Mouse (Mus musculus) limb, embryonic 12.5 days (tissue): ENCODE data around the gene Stac2. TPM values are rescaled to one million over a fixed set of nuclear protein-coding genes. Genes with fewer than 3 reads are reported as not detected.

Source experiments
- ATAC-seq: fragments of 200-750 bp; cut with Nextera tagmentation; 2 replicates; pipeline ENCODE4 v1.8.0; 2017; ENCODE audit warnings: low read depth, moderate TSS enrichment; ENCODE audit not compliant: insufficient number of reproducible peaks, insufficient read depth, low FRiP score, low TSS enrichment
- H3K27ac ChIP-seq: fragments of 300-500 bp; sonication (generic); 2 replicates; pipeline ENCODE4 v1.5.1; 2016; ENCODE audit warnings: mild to moderate bottlenecking, moderate library complexity
- H3K27me3 ChIP-seq: fragments of 300-500 bp; sonication (generic); 2 replicates; pipeline ENCODE4 v1.6.1; 2016; ENCODE audit warnings: mild to moderate bottlenecking, moderate library complexity
- H3K36me3 ChIP-seq: fragments of 300-500 bp; sonication (generic); 2 replicates; pipeline ENCODE4 v1.6.1; 2016; ENCODE audit warnings: mild to moderate bottlenecking, moderate library complexity
- H3K4me1 ChIP-seq: fragments of 300-500 bp; sonication (generic); replicated peaks from 2 replicates; pipeline ENCODE4 v1.6.1; 2016
- H3K4me2 ChIP-seq: fragments of 300-500 bp; sonication (generic); 2 replicates; pipeline ENCODE4 v1.6.1; 2016; ENCODE audit warnings: mild to moderate bottlenecking, moderate library complexity
- H3K4me3 ChIP-seq: fragments of 300-500 bp; sonication (generic); replicated peaks from 2 replicates; pipeline ENCODE4 v1.5.1; 2016; ENCODE audit warnings: mild to moderate bottlenecking
- H3K9ac ChIP-seq: fragments of 300-500 bp; sonication (generic); replicated peaks from 2 replicates; pipeline ENCODE4 v1.6.1; 2016; ENCODE audit warnings: mild to moderate bottlenecking, moderate library complexity
- H3K9me3 ChIP-seq: fragments of 300-500 bp; sonication (generic); 2 replicates; pipeline ENCODE4 v1.6.1; 2016; ENCODE audit warnings: mild to moderate bottlenecking, moderate library complexity
- WGBS: fragments of 180-500 bp; shearing (Covaris S2); methylation state at CpG from one replicate; pipeline ENCODE4 v1.1.7; 2016; 5-methylcytosine and 5-hydroxymethylcytosine counted together
- polyA plus RNA-seq: library from polyadenylated mRNA; unstranded; fragments of >200 nt; fragmentation: Nextera tagmentation; extraction: Ambion mirVana; gene quantifications from 2 replicates; pipeline ENCODE4 v1.2.1, GENCODE M21; 2016

Stac2 gene
- polyA plus RNA-seq, 1 experiment from 2014 or later: 0.31 TPM

- WGBS: 98% methylated on average over 21 of the region's 21 CpGs
Measured at GRCm38 (mm10) chr11:98067255-98067654, 14.0 kb upstream of the Stac2 start.

GRCm38 (mm10) chr11:98066201-98066600, 12.9 kb upstream of the Stac2 start:
- no peaks in the 10 kb centered on the region for H3K36me3 ChIP-seq
- no peaks in the 10 kb centered on the region for H3K4me1 ChIP-seq
- H3K27me3 ChIP-seq: 0 out of 2 replicates have a peak, but pooled peaks cover 5% of the 10 kb centered on the region
- no peak overlapping the region for H3K4me2 ChIP-seq
- 93% methylated on average over 12 of the region's 12 CpGs for WGBS
- no peak overlapping the region for H3K9ac ChIP-seq
- H3K4me3 ChIP-seq: no peak overlapping the region
- H3K27ac ChIP-seq: no peak overlapping the region
- ATAC-seq: no peak
- H3K9me3 ChIP-seq: peaks cover 13% of the 10 kb centered on the region; the same call in 1 of the 2 replicates

More at GRCm38 (mm10) chr11:98067255-98067654, 14.0 kb upstream of the Stac2 start:
- Histone ChIP-seq H3K27me3 (0 out of 2 replicates have a peak, but pooled peaks cover 5% of the 10 kb centered on the region), H3K4me2 (no peak overlapping the region), H3K36me3 (no peaks in the 10 kb centered on the region), H3K4me1 (no peaks in the 10 kb centered on the region), H3K9ac (no peak overlapping the region), H3K27ac (no peak overlapping the region), H3K9me3 (peaks cover 13% of the 10 kb centered on the region; the same call in 1 of the 2 replicates), H3K4me3 (no peak overlapping the region)
- ATAC-seq: no peak

- peaks cover 12% of the 10 kb centered on the region for H3K27me3 ChIP-seq
- H3K4me1 ChIP-seq: peaks cover 6% of the 10 kb centered on the region; the same call in 1 of the 2 replicates
- H3K4me2 ChIP-seq: no peak overlapping the region
- H3K9me3 ChIP-seq: peaks cover 7% of the 10 kb centered on the region; the same call in 1 of the 2 replicates
- WGBS: 64% methylated on average over 6 of the region's 6 CpGs
- no peaks in the 10 kb centered on the region for H3K36me3 ChIP-seq
- no peak for ATAC-seq
- H3K9ac ChIP-seq: no peak overlapping the region
- H3K27ac ChIP-seq: no peak overlapping the region
- no peak overlapping the region for H3K4me3 ChIP-seq
Measured at GRCm38 (mm10) chr11:98061904-98062562, 8.8 kb upstream of the Stac2 start.

- H3K27ac ChIP-seq: no peak overlapping the region
- no peak for ATAC-seq
- H3K9me3 ChIP-seq: peaks cover 1% of the 10 kb centered on the region; the same call in 1 of the 2 replicates
- no peak overlapping the region for H3K4me3 ChIP-seq
- H3K4me1 ChIP-seq: peaks cover 6% of the 10 kb centered on the region; the same call in 1 of the 2 replicates
- no peak overlapping the region for H3K9ac ChIP-seq
- H3K36me3 ChIP-seq: no peaks in the 10 kb centered on the region
- H3K4me2 ChIP-seq: no peak overlapping the region
- 74% methylated on average over 3 of the region's 3 CpGs for WGBS
- H3K27me3 ChIP-seq: peaks cover 12% of the 10 kb centered on the region
Measured at GRCm38 (mm10) chr11:98061441-98061840, 8.2 kb upstream of the Stac2 start.

GRCm38 (mm10) chr11:98060104-98060692, 6.9 kb upstream of the Stac2 start:
- 82% methylated on average over 5 of the region's 5 CpGs for WGBS
- Histone ChIP-seq H3K27me3 (peaks cover 19% of the 10 kb centered on the region), H3K9me3 (no peaks in the 10 kb centered on the region), H3K4me3 (no peak overlapping the region), H3K9ac (no peak overlapping the region), H3K36me3 (no peaks in the 10 kb centered on the region), H3K27ac (no peak overlapping the region), H3K4me2 (no peak overlapping the region), H3K4me1 (peaks cover 6% of the 10 kb centered on the region; the same call in 1 of the 2 replicates)
- no peak for ATAC-seq

- H3K9ac ChIP-seq: no peak overlapping the region
- H3K9me3 ChIP-seq: no peaks in the 10 kb centered on the region
- ATAC-seq: no peak
- no peaks in the 10 kb centered on the region for H3K36me3 ChIP-seq
- H3K4me3 ChIP-seq: no peak overlapping the region
- H3K4me1 ChIP-seq: peaks cover 6% of the 10 kb centered on the region; the same call in 1 of the 2 replicates
- no peak overlapping the region for H3K27ac ChIP-seq
- peaks cover 20% of the 10 kb centered on the region for H3K27me3 ChIP-seq
- whole genome bisulfite sequencing: 57% methylated on average over 7 of the region's 7 CpGs
- no peak overlapping the region for H3K4me2 ChIP-seq
Measured at GRCm38 (mm10) chr11:98059662-98060061, 6.4 kb upstream of the Stac2 start.

- no peak overlapping the region for H3K27ac ChIP-seq
- WGBS: 83% methylated on average over 5 of the region's 5 CpGs
- H3K4me1 ChIP-seq: peaks cover 10% of the 10 kb centered on the region; the same call in 1 of the 2 replicates
- H3K9me3 ChIP-seq: no peaks in the 10 kb centered on the region
- H3K36me3 ChIP-seq: no peaks in the 10 kb centered on the region
- H3K4me2 ChIP-seq: no peak overlapping the region
- H3K27me3 ChIP-seq: peaks cover 33% of the 10 kb centered on the region
- H3K9ac ChIP-seq: no peak overlapping the region
- no peak for ATAC-seq
- no peak overlapping the region for H3K4me3 ChIP-seq
Measured at GRCm38 (mm10) chr11:98057998-98058397, 4.7 kb upstream of the Stac2 start.

- H3K4me3 ChIP-seq: no peak overlapping the region
- H3K36me3 ChIP-seq: no peaks in the 10 kb centered on the region
- peaks cover 14% of the 10 kb centered on the region for H3K4me1 ChIP-seq
- H3K4me2 ChIP-seq: no peak overlapping the region
- no peak overlapping the region for H3K27ac ChIP-seq
- WGBS: 23% methylated on average over 9 of the region's 9 CpGs
- ATAC-seq: no peak
- no peaks in the 10 kb centered on the region for H3K9me3 ChIP-seq
- no peak overlapping the region for H3K9ac ChIP-seq
- peaks cover 39% of the 10 kb centered on the region for H3K27me3 ChIP-seq
Measured at GRCm38 (mm10) chr11:98057466-98057865, 4.2 kb upstream of the Stac2 start.

- peaks cover 27% of the 10 kb centered on the region for H3K4me1 ChIP-seq
- peaks cover 85% of the 10 kb centered on the region for H3K27me3 ChIP-seq
- peak overlapping the region; percentile 51 for H3K4me3 ChIP-seq
- no peak overlapping the region for H3K27ac ChIP-seq
- no peak for ATAC-seq
- WGBS: under 1% methylated on average over 83 of the region's 83 CpGs
- H3K9me3 ChIP-seq: no peaks in the 10 kb centered on the region
- peak overlapping the region; percentile 57 for H3K9ac ChIP-seq
- H3K36me3 ChIP-seq: no peaks in the 10 kb centered on the region
- H3K4me2 ChIP-seq: peak overlapping the region; percentile 68
Measured at GRCm38 (mm10) chr11:98052129-98052988, 903 bp downstream of the Stac2 start.

GRCm38 (mm10) chr11:98051611-98052128, 1.6 kb downstream of the Stac2 start:
- H3K36me3 ChIP-seq: no peaks in the 10 kb centered on the region
- no peak overlapping the region for H3K9ac ChIP-seq
- no peak overlapping the region for H3K27ac ChIP-seq
- WGBS: 6% methylated on average over 12 of the region's 12 CpGs
- no peaks in the 10 kb centered on the region for H3K9me3 ChIP-seq
- H3K4me3 ChIP-seq: peak overlapping the region; percentile 51
- peaks cover 84% of the 10 kb centered on the region for H3K27me3 ChIP-seq
- ATAC-seq: no peak
- peak overlapping the region; percentile 68 for H3K4me2 ChIP-seq
- peaks cover 24% of the 10 kb centered on the region for H3K4me1 ChIP-seq

GRCm38 (mm10) chr11:98050940-98051339, 2.3 kb downstream of the Stac2 start:
- Histone ChIP-seq H3K27ac (no peak overlapping the region), H3K9ac (no peak overlapping the region), H3K27me3 (peaks cover 84% of the 10 kb centered on the region), H3K9me3 (no peaks in the 10 kb centered on the region), H3K4me2 (no peak overlapping the region), H3K36me3 (no peaks in the 10 kb centered on the region), H3K4me3 (no peak overlapping the region), H3K4me1 (peaks cover 24% of the 10 kb centered on the region)
- WGBS: no CpG with 5 or more reads among the region's 2 CpGs
- no peak for ATAC-seq
